28 mouse cellular contexts compared by ENCODE assay signal in the genomic region with DNA sequence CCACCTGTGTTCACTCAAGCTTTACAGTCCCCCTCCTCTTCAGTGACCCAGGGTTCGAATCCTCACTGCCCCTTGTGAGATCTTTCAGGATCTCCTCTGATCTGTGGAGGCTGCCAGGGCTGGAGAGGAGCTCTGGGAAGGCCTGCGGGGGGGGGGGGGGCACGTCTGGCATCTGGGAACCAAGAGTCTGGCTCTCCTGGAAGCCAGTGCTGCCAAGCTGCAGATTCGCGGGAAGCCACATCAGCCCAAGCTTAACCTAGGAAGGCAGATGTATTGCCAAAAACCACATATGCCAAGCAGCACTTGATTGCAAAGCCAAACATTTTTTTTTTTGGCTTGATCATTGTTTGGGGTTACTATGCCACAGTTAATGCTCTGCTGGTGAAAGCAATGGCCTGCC. TPM values are rescaled to one million over a fixed set of nuclear protein-coding genes. Genes with fewer than 3 reads are reported as not detected.
DNase-seq lines count a peak whose midpoint lies in the region; ATAC-seq and TF ChIP-seq lines count a peak whose summit lies in the region.
"Had no signal": no experiment of that assay in that cellular context is flagged by ENCODE, and none has a peak within 500 bp of the region (broad histone marks: within the 10 kb centered on the region; RNA-seq: fewer than 3 reads in every experiment).

No protein-coding gene starts in this region.

- 0 out of 2 replicates have a peak, but pooled peaks cover 8% of the 10 kb centered on the region for H3K27me3 ChIP-seq in forebrain, embryonic 16.5 days (replicated peaks; ENCODE audit: control insufficient read depth, insufficient read depth, low read length)
- peaks cover 64% of the 10 kb centered on the region for H3K27me3 ChIP-seq in forebrain, embryonic 13.5 days
- H3K27me3 ChIP-seq in Patski: no peaks in the 10 kb centered on the region
- peaks cover 58% of the 10 kb centered on the region for H3K27me3 ChIP-seq in limb, embryonic 10.5 days (ENCODE audit: low read depth, poor library complexity, severe bottlenecking)
- H3K27me3 ChIP-seq in kidney, adult 2 months (replicated peaks; ENCODE audit: control insufficient read depth, insufficient read depth, low read length): no peaks in the 10 kb centered on the region
- H3K27me3 ChIP-seq: stomach, embryonic 15.5 days had no signal

- POLR2A ChIA-PET in Patski (lab: Charles Lee): interaction anchor here (1.2 kb wide), 1 partner anchor 37 kb away, joined by 3 read pairs; no protein-coding TSS in a partner anchor

- peak; percentile 50; the same call in 1 of the 2 replicates for ATAC-seq in forebrain, embryonic 16.5 days
- ATAC-seq in forebrain, embryonic 13.5 days: no peak
- no peak for ATAC-seq in Patski
- ATAC-seq: intestine, postnatal 0 days; midbrain, embryonic 13.5 days had no signal

- H3K4me1 ChIP-seq in forebrain, embryonic 16.5 days (replicated peaks; ENCODE audit: control insufficient read depth, insufficient read depth, low read length): peaks cover 11% of the 10 kb centered on the region
- peaks cover 21% of the 10 kb centered on the region for H3K4me1 ChIP-seq in forebrain, embryonic 13.5 days
- H3K4me1 ChIP-seq in limb, embryonic 10.5 days: peaks cover 16% of the 10 kb centered on the region
- peaks cover 3% of the 10 kb centered on the region; the same call in 1 of the 2 replicates for H3K4me1 ChIP-seq in kidney, adult 2 months (ENCODE audit: control insufficient read depth, insufficient read depth, low read length)
- H3K4me1 ChIP-seq: liver, embryonic 13.5 days; stomach, embryonic 15.5 days had no signal

- TF ChIP-seq POLR2A in kidney, adult 2 months (IDR thresholded peaks at IDR 0.05; ENCODE audit: low read depth, low read length): no peak

- no peak overlapping the region for H3K4me2 ChIP-seq in forebrain, embryonic 16.5 days (ENCODE audit: low read length)
- H3K4me2 ChIP-seq in forebrain, embryonic 13.5 days: no peak overlapping the region
- H3K4me2 ChIP-seq: liver, embryonic 13.5 days; midbrain, embryonic 13.5 days; neural tube, embryonic 15.5 days; stomach, embryonic 15.5 days had no signal

- H3K9me3 ChIP-seq in forebrain, embryonic 16.5 days (ENCODE audit: control insufficient read depth, low read length): no peaks in the 10 kb centered on the region
- H3K9me3 ChIP-seq in forebrain, embryonic 13.5 days (replicated peaks): no peaks in the 10 kb centered on the region
- no peaks in the 10 kb centered on the region for H3K9me3 ChIP-seq in limb, embryonic 10.5 days (replicated peaks)
- H3K9me3 ChIP-seq: forebrain, embryonic 10.5 days; liver, embryonic 13.5 days; midbrain, embryonic 13.5 days; neural tube, embryonic 15.5 days; stomach, embryonic 15.5 days had no signal

- no peaks in the 10 kb centered on the region for H3K36me3 ChIP-seq in forebrain, embryonic 16.5 days (ENCODE audit: control insufficient read depth, insufficient read depth)
- no peaks in the 10 kb centered on the region for H3K36me3 ChIP-seq in forebrain, embryonic 13.5 days (ENCODE audit: poor library complexity, severe bottlenecking)
- no peaks in the 10 kb centered on the region for H3K36me3 ChIP-seq in limb, embryonic 10.5 days
- no peaks in the 10 kb centered on the region for H3K36me3 ChIP-seq in kidney, adult 2 months (ENCODE audit: control insufficient read depth, insufficient read depth, low read length)
- H3K36me3 ChIP-seq: forebrain, embryonic 10.5 days; liver, embryonic 13.5 days; midbrain, embryonic 13.5 days; neural tube, embryonic 15.5 days; stomach, embryonic 15.5 days had no signal

- CTCF ChIA-PET in Patski (lab: Charles Lee): no interaction called here

- no peak overlapping the region for H3K9ac ChIP-seq in forebrain, embryonic 16.5 days (replicated peaks; ENCODE audit: low read depth, low read length)
- no peak overlapping the region for H3K9ac ChIP-seq in forebrain, embryonic 13.5 days
- H3K9ac ChIP-seq: liver, embryonic 13.5 days; midbrain, embryonic 13.5 days; neural tube, embryonic 15.5 days; stomach, embryonic 15.5 days had no signal

- DNase-seq in left cerebral cortex, postnatal 4 days: peak; percentile 61
- DNase-seq in left cerebral cortex, adult 18-20 months (ENCODE audit: low spot score in 2 of 2): no peak
- DNase-seq in Patski (ENCODE audit: low read depth, low spot score): peak; percentile 28
- DNase-seq in limb, embryonic 10.5 days (ENCODE audit: low spot score): no peak
- DNase-seq in kidney, adult 2 months: no peak
- DNase-seq: adrenal gland, postnatal 36 days; cerebellum, adult 2 months; cerebellum, postnatal 14 days; gastrocnemius, postnatal 14 days; heart, postnatal 14 days; kidney, postnatal 14 days; liver, embryonic 13.5 days; lung, adult 2 months; lung, postnatal 10 days; right cerebral cortex, postnatal 25 days had no signal

- TF ChIP-seq CTCF in Patski (IDR thresholded peaks at IDR 0.05): no peak
- no peak for TF ChIP-seq CTCF in kidney, adult 2 months (conservative IDR thresholded peaks at IDR 0.05; ENCODE audit: insufficient read depth, insufficient read length, low read depth, low read length)

- in situ Hi-C loops in Patski (cut with MboI; ENCODE audit: low pct_unique_long_range_greater_than_20kb): no loop called here

- WGBS in forebrain, embryonic 16.5 days: 68% methylated on average over 4 of the region's 5 CpGs
- WGBS in forebrain, embryonic 13.5 days: 68% methylated on average over 5 of the region's 5 CpGs
- 74% methylated on average over 5 of the region's 5 CpGs for WGBS in limb, embryonic 10.5 days
- WGBS in kidney, adult 2 months: 73% methylated on average over 5 of the region's 5 CpGs

- intact Hi-C loops in left cerebral cortex, postnatal 4 days (cut with DNase I): no loop called here

- H3K4me3 ChIP-seq in forebrain, embryonic 16.5 days (replicated peaks; ENCODE audit: low read length): no peak overlapping the region
- H3K4me3 ChIP-seq in forebrain, embryonic 13.5 days: no peak overlapping the region
- H3K4me3 ChIP-seq in limb, embryonic 10.5 days: no peak overlapping the region
- H3K4me3 ChIP-seq in kidney, adult 2 months (ENCODE audit: insufficient read depth, low read depth, low read length): no peak overlapping the region
- H3K4me3 ChIP-seq: forebrain, embryonic 10.5 days; left cerebral cortex, adult 2 months; liver, embryonic 13.5 days; midbrain, embryonic 13.5 days; neural tube, embryonic 15.5 days; stomach, embryonic 15.5 days had no signal

- no peak overlapping the region for H3K27ac ChIP-seq in forebrain, embryonic 16.5 days (ENCODE audit: low read length)
- H3K27ac ChIP-seq in forebrain, embryonic 13.5 days: no peak overlapping the region
- no peak overlapping the region for H3K27ac ChIP-seq in limb, embryonic 10.5 days
- H3K27ac ChIP-seq in kidney, adult 2 months (ENCODE audit: insufficient read depth, low read depth, low read length): no peak overlapping the region
- H3K27ac ChIP-seq: forebrain, embryonic 10.5 days; left cerebral cortex, adult 2 months; liver, embryonic 13.5 days; macrophage; midbrain, embryonic 13.5 days; neural tube, embryonic 15.5 days; stomach, embryonic 15.5 days had no signal

RNA-seq across cellular contexts. Expression of a gene that starts 36.2 kb away (rescaled TPM):
- 2.7 and 3.0 TPM in 2 replicates for polyA plus RNA-seq in forebrain, embryonic 16.5 days (2015; fragmentation: Nextera tagmentation; extraction: Ambion mirVana)
- 7.6 and 8.2 TPM in 2 replicates for polyA plus RNA-seq in forebrain, embryonic 13.5 days (2015; fragmentation: Nextera tagmentation; extraction: Ambion mirVana)
- total RNA-seq in left cerebral cortex, postnatal 4 days (2021): 1 to 10 TPM; 1.5 to 1.6 TPM
- not detected for total RNA-seq in left cerebral cortex, adult 18-20 months (2021)
- 1.1 TPM for polyA plus RNA-seq in Patski (2021)
- polyA plus RNA-seq in limb, embryonic 10.5 days (2016; fragmentation: Nextera tagmentation; extraction: Ambion mirVana): 0.16 and 0.31 TPM in 2 replicates
- 12.8 and 16.7 TPM in 2 replicates for polyA plus RNA-seq in kidney, adult 2 months (2012; rRNA removed)
- total RNA-seq: adrenal gland, postnatal 36 days; gastrocnemius, postnatal 14 days; granulocyte monocyte progenitor cell, adult 5-6 weeks; heart, postnatal 14 days; megakaryocyte-erythroid progenitor cell, adult 5-6 weeks had no signal
- polyA plus RNA-seq: C2C12; heart, embryonic 14.5 days; lung, adult 2 months; macrophage had no signal

RNA-seq across cellular contexts. Expression of a gene that starts 48.2 kb away (rescaled TPM):
- polyA plus RNA-seq in forebrain, embryonic 16.5 days (2015; fragmentation: Nextera tagmentation; extraction: Ambion mirVana): 56.9 and 58.5 TPM in 2 replicates
- 51.4 and 53.4 TPM in 2 replicates for polyA plus RNA-seq in forebrain, embryonic 13.5 days (2015; fragmentation: Nextera tagmentation; extraction: Ambion mirVana)
- 10 to 100 TPM; 28.1 to 29.7 TPM for total RNA-seq in left cerebral cortex, postnatal 4 days (2021)
- total RNA-seq in left cerebral cortex, adult 18-20 months (2021): 10 to 100 TPM; 21.1 to 21.9 TPM
- 40.9 TPM for polyA plus RNA-seq in Patski (2021)
- polyA plus RNA-seq in limb, embryonic 10.5 days (2016; fragmentation: Nextera tagmentation; extraction: Ambion mirVana): 52.5 and 56.7 TPM in 2 replicates
- polyA plus RNA-seq in kidney, adult 2 months (2012; rRNA removed): 6.5 and 12.7 TPM in 2 replicates

Comparison
In these comparisons a context has a peak if more than half of its experiments do, and no peak if none do; other contexts are left out.
1. DNase-seq: peak in left cerebral cortex, postnatal 4 days (single experiment) and Patski (single experiment); none in left cerebral cortex, adult 18-20 months (0 of 2), limb, embryonic 10.5 days (single experiment) and kidney, adult 2 months (single experiment).